ENCODE assay signal across 26 mouse cellular contexts in genomic region chr5:131815498-131815897, GRCm38 (mm10).
DNase-seq lines count a peak whose midpoint lies in the region; ATAC-seq and TF ChIP-seq lines count a peak whose summit lies in the region.
"Had no signal": no experiment of that assay in that cellular context is flagged by ENCODE, and none has a peak within 500 bp of the region (broad histone marks: within the 10 kb centered on the region; RNA-seq: fewer than 3 reads in every experiment).

No protein-coding gene starts in this region.

- no peaks in the 10 kb centered on the region for H3K27me3 ChIP-seq in heart, adult 2 months (ENCODE audit: control insufficient read depth, insufficient read depth, low read length)
- H3K27me3 ChIP-seq in heart, embryonic 10.5 days (ENCODE audit: insufficient read depth, poor library complexity, severe bottlenecking), result no peaks in the 10 kb centered on the region
- no peaks in the 10 kb centered on the region for H3K27me3 ChIP-seq in myocyte (ENCODE audit: control insufficient read depth, insufficient read depth, insufficient read length)
- H3K27me3 ChIP-seq in hindbrain, embryonic 16.5 days (replicated peaks; ENCODE audit: control insufficient read depth, insufficient read depth, low read length), result no peaks in the 10 kb centered on the region
- H3K27me3 ChIP-seq: hindbrain, embryonic 12.5 days; kidney, embryonic 15.5 days; limb, embryonic 13.5 days; liver, embryonic 15.5 days had no signal

- no peak for ATAC-seq in hindbrain, embryonic 16.5 days
- ATAC-seq: activated CD4-positive, CD25-positive, alpha-beta regulatory T cell, adult 4 months; forebrain, embryonic 14.5 days; midbrain, embryonic 16.5 days had no signal

- H3K79me2 ChIP-seq in heart, adult 2 months (replicated peaks; ENCODE audit: control insufficient read depth, insufficient read depth, low read length), result no peaks in the 10 kb centered on the region
- H3K79me2 ChIP-seq in myocyte (ENCODE audit: control insufficient read depth, insufficient read depth), result no peaks in the 10 kb centered on the region

- TF ChIP-seq EP300 in heart, adult 2 months (IDR thresholded peaks at IDR 0.05; ENCODE audit: insufficient read depth, low read depth, low read length), result no peak

- H3K9ac ChIP-seq in heart, adult 2 months (ENCODE audit: low read depth, low read length), result no peak overlapping the region
- no peak overlapping the region for H3K9ac ChIP-seq in hindbrain, embryonic 16.5 days (ENCODE audit: low read depth, low read length)
- H3K9ac ChIP-seq: hindbrain, embryonic 12.5 days; kidney, embryonic 15.5 days; limb, embryonic 13.5 days; liver, embryonic 15.5 days; lung, embryonic 15.5 days; neural tube, embryonic 13.5 days had no signal

- TF ChIP-seq CTCF in heart, adult 2 months (IDR thresholded peaks at IDR 0.05), result no peak
- no peak for TF ChIP-seq CTCF in layer of hippocampus, adult 2 months (conservative IDR thresholded peaks at IDR 0.05)

- DNase-seq in heart, adult 2 months, result no peak
- no peak for DNase-seq in heart, embryonic 10.5 days (ENCODE audit: low spot score)
- no peak for DNase-seq in layer of hippocampus, adult 2 months (ENCODE audit: low spot score in 2 of 2)
- no peak for DNase-seq in layer of hippocampus, adult 9-10 months (ENCODE audit: low spot score)
- peak; percentile 11 for DNase-seq in c-Kit-positive CD71-positive TER-119-positive erythroid progenitor cells, embryonic 14.5 days (ENCODE audit: low spot score)
- DNase-seq: adrenal gland, adult 8-10 months; B cell, adult 2 months; cerebellum, adult 11-12 months; cerebellum, postnatal 10 days; kidney, adult 18-20 months; kidney, postnatal 25 days; right cerebral cortex, postnatal 4 days; thymus, adult 18-20 months; thymus, postnatal 25 days had no signal

- H3K27ac ChIP-seq in heart, adult 2 months, result peak overlapping the region; percentile 4; the same call in 1 of the 2 replicates
- H3K27ac ChIP-seq in heart, embryonic 10.5 days, result no peak overlapping the region
- peak overlapping the region; percentile 77 for H3K27ac ChIP-seq in layer of hippocampus, adult 2 months
- H3K27ac ChIP-seq in hindbrain, embryonic 16.5 days (ENCODE audit: low read depth, low read length), result no peak overlapping the region
- H3K27ac ChIP-seq: hindbrain, embryonic 12.5 days; kidney, embryonic 15.5 days; limb, embryonic 13.5 days had no signal

- intact Hi-C loops in heart, adult 2 months (cut with DNase I), result no loop called here

- H3K9me3 ChIP-seq in heart, embryonic 10.5 days, result no peaks in the 10 kb centered on the region
- no peaks in the 10 kb centered on the region for H3K9me3 ChIP-seq in hindbrain, embryonic 16.5 days (ENCODE audit: control insufficient read depth, low read length)
- H3K9me3 ChIP-seq: hindbrain, embryonic 12.5 days; kidney, embryonic 15.5 days; limb, embryonic 13.5 days; liver, embryonic 15.5 days; lung, embryonic 15.5 days; neural tube, embryonic 13.5 days had no signal

- H3ac ChIP-seq in myocyte (ENCODE audit: control insufficient read depth, insufficient read length), result no peak overlapping the region

- 0 out of 2 replicates have a peak, but pooled peaks cover 2% of the 10 kb centered on the region for H3K36me3 ChIP-seq in heart, adult 2 months (ENCODE audit: control insufficient read depth, insufficient read depth, low read length)
- H3K36me3 ChIP-seq in heart, embryonic 10.5 days, result no peaks in the 10 kb centered on the region
- H3K36me3 ChIP-seq in myocyte (ENCODE audit: control insufficient read depth, insufficient read depth), result no peaks in the 10 kb centered on the region
- no peaks in the 10 kb centered on the region for H3K36me3 ChIP-seq in hindbrain, embryonic 16.5 days (ENCODE audit: control insufficient read depth, insufficient read depth, low read length)
- H3K36me3 ChIP-seq: hindbrain, embryonic 12.5 days; kidney, embryonic 15.5 days; liver, embryonic 15.5 days; lung, embryonic 15.5 days; neural tube, embryonic 13.5 days had no signal

- peaks cover 13% of the 10 kb centered on the region for H3K4me1 ChIP-seq in heart, adult 2 months (ENCODE audit: control insufficient read depth, insufficient read depth, low read length)
- H3K4me1 ChIP-seq in heart, embryonic 10.5 days, result peaks cover 40% of the 10 kb centered on the region
- peaks cover 9% of the 10 kb centered on the region for H3K4me1 ChIP-seq in hindbrain, embryonic 16.5 days (ENCODE audit: control insufficient read depth, insufficient read depth, low read depth, low read length)
- H3K4me1 ChIP-seq: kidney, embryonic 15.5 days had no signal

- H3K4me2 ChIP-seq in myocyte (ENCODE audit: low read depth), result peak overlapping the region; percentile 65
- no peak overlapping the region for H3K4me2 ChIP-seq in hindbrain, embryonic 16.5 days (ENCODE audit: low read length)
- H3K4me2 ChIP-seq: hindbrain, embryonic 12.5 days; kidney, embryonic 15.5 days; limb, embryonic 13.5 days; liver, embryonic 15.5 days; lung, embryonic 15.5 days; midbrain, embryonic 11.5 days; neural tube, embryonic 13.5 days had no signal

- 78% methylated on average over 3 of the region's 3 CpGs for WGBS in heart, adult 2 months
- WGBS in heart, embryonic 10.5 days, result 32% methylated on average over 3 of the region's 3 CpGs
- WGBS in hindbrain, embryonic 16.5 days, result 75% methylated on average over 3 of the region's 3 CpGs

- no peak overlapping the region for H3K4me3 ChIP-seq in heart, adult 2 months
- H3K4me3 ChIP-seq in heart, embryonic 10.5 days, result no peak overlapping the region
- H3K4me3 ChIP-seq in layer of hippocampus, adult 2 months, result no peak overlapping the region
- no peak overlapping the region for H3K4me3 ChIP-seq in myocyte
- no peak overlapping the region for H3K4me3 ChIP-seq in hindbrain, embryonic 16.5 days (ENCODE audit: low read length)
- H3K4me3 ChIP-seq: hindbrain, embryonic 12.5 days; kidney, embryonic 15.5 days; limb, embryonic 13.5 days; liver, embryonic 15.5 days; lung, embryonic 15.5 days; neural tube, embryonic 13.5 days had no signal

- TF ChIP-seq POLR2A in heart, adult 2 months (IDR thresholded peaks at IDR 0.05; ENCODE audit: insufficient read depth, low read depth, low read length), result no peak
- TF ChIP-seq POLR2A in myocyte (IDR thresholded peaks at IDR 0.05; ENCODE audit: insufficient read length, low read depth), result no peak

TF ChIP-seq in myocyte, 11 proteins besides CTCF, POLR2A, EP300 and RAD21:
- TF ChIP-seq TCF12 (IDR thresholded peaks at IDR 0.05; ENCODE audit: insufficient read depth, poor library complexity, severe bottlenecking) (no peak), MYOG (IDR thresholded peaks at IDR 0.05; ENCODE audit: control insufficient read depth in 1 of 3, insufficient read depth in 1 of 3, insufficient read length in 2 of 3, low read depth in 2 of 3) (no peak), MAX (IDR thresholded peaks at IDR 0.05; ENCODE audit: low read depth) (no peak), MYOD1 (IDR thresholded peaks at IDR 0.05; ENCODE audit: control insufficient read depth in 1 of 3, insufficient read length in 2 of 3, low read depth in 2 of 3) (no peak)

Comparison
In these comparisons a context has a peak if more than half of its experiments do, and no peak if none do; other contexts are left out.
1. H3K27ac ChIP-seq: peak in heart, adult 2 months (single experiment) and layer of hippocampus, adult 2 months (single experiment); none in heart, embryonic 10.5 days (single experiment) and hindbrain, embryonic 16.5 days (single experiment).